Mouse (Mus musculus) brain, adult 10 weeks (tissue): ENCODE measurements around the gene Olfr92. TPM values are rescaled to one million over a fixed set of nuclear protein-coding genes. Genes with fewer than 3 reads are reported as not detected.

Experiments used
- polyA plus RNA-seq: library from polyadenylated mRNA; stranded (reverse); fragments of 350-450 nt; fragmentation: Illumina TruSeq; extraction: RNeasy Lipid Tissue Mini Kit (QIAGEN cat#74804); gene quantifications from one replicate; pipeline ENCODE4 v1.2.3, GENCODE M21; 2015; ENCODE audit warnings: low read depth, low replicate concordance

The Olfr92 gene
- not detected for polyA plus RNA-seq

GRCm38 (mm10) chr17:37119988-37120387 is at the start of gene Olfr92:
Gene Olfr92, minus strand, starts transcription at chr17:37120088.

GRCm38 (mm10) chr17:37161394-37161793 is 41.5 kb upstream of the Olfr92 start, which contains the start of gene Olfr93:
Gene Olfr93, minus strand, starts transcription at chr17:37161494.

GRCm38 (mm10) chr17:37098178-37098577 is 21.7 kb downstream of the Olfr92 start, which contains the start of gene Olfr91:
Gene Olfr91, minus strand, starts transcription at chr17:37098278.

GRCm38 (mm10) chr17:37088399-37088798 is 31.5 kb downstream of the Olfr92 start, which contains the start of gene Olfr90:
Gene Olfr90, minus strand, starts transcription at chr17:37088499.

Other genes with a start within 250 kb of the Olfr92 start
- gene Trim40, start 230.0 kb downstream of the Olfr92 start, polyA plus RNA-seq: 0.42 TPM
- not detected for gene Trim31, start 222.0 kb downstream of the Olfr92 start, polyA plus RNA-seq
- 5.6 TPM for gene Rnf39, start 177.2 kb downstream of the Olfr92 start, polyA plus RNA-seq
- 197 TPM for gene Ppp1r11, start 168.3 kb downstream of the Olfr92 start, polyA plus RNA-seq
- 60.3 TPM for gene Znrd1, start 161.5 kb downstream of the Olfr92 start, polyA plus RNA-seq
- 8.0 TPM for gene Znrd1as, start 161.5 kb downstream of the Olfr92 start, polyA plus RNA-seq
- gene 2410137M14Rik, start 138.9 kb downstream of the Olfr92 start, polyA plus RNA-seq: 0.74 TPM
- gene H2-M5, start 130.6 kb downstream of the Olfr92 start, polyA plus RNA-seq: 1.2 TPM
- 12.3 TPM for gene Zfp57, start 118.9 kb downstream of the Olfr92 start, polyA plus RNA-seq
- 122 TPM for gene Mog, start 96.7 kb downstream of the Olfr92 start, polyA plus RNA-seq
- 529 TPM for gene Gabbr1, start 74.1 kb downstream of the Olfr92 start, polyA plus RNA-seq
- not detected for gene Olfr90, start 31.6 kb downstream of the Olfr92 start, polyA plus RNA-seq
- not detected for gene Olfr91, start 21.8 kb downstream of the Olfr92 start, polyA plus RNA-seq
- not detected for gene Olfr93, start 41.4 kb upstream of the Olfr92 start, polyA plus RNA-seq
- not detected for gene Ubd, start 73.8 kb upstream of the Olfr92 start, polyA plus RNA-seq
- not detected for gene Olfr94, start 80.9 kb upstream of the Olfr92 start, polyA plus RNA-seq
- gene Olfr95, start 93.0 kb upstream of the Olfr92 start, polyA plus RNA-seq: not detected
- not detected for gene Olfr96, start 100.1 kb upstream of the Olfr92 start, polyA plus RNA-seq
- not detected for gene Olfr97, start 117.2 kb upstream of the Olfr92 start, polyA plus RNA-seq
- gene Olfr98, start 143.7 kb upstream of the Olfr92 start, polyA plus RNA-seq: not detected
- 5.0 TPM for gene H2-M3, start 150.1 kb upstream of the Olfr92 start, polyA plus RNA-seq
- gene Olfr99, start 163.4 kb upstream of the Olfr92 start, polyA plus RNA-seq: not detected
- not detected for gene Olfr101, start 184.2 kb upstream of the Olfr92 start, polyA plus RNA-seq
- gene Olfr102, start 197.0 kb upstream of the Olfr92 start, polyA plus RNA-seq: not detected
- not detected for gene Olfr103, start 219.6 kb upstream of the Olfr92 start, polyA plus RNA-seq
- gene Olfr104-ps, start 239.5 kb upstream of the Olfr92 start, polyA plus RNA-seq: not detected